Mouse (Mus musculus): ENCODE measurements around the gene Kctd4. TPM values are rescaled to one million over a fixed set of nuclear protein-coding genes. Genes with fewer than 3 reads are reported as not detected.
"Not testable (repeated sequence)": the region's sequence is repeated elsewhere in the genome, so short reads cannot be mapped to it uniquely, and the experiment has no call there.

The Kctd4 gene
- polyA plus RNA-seq (2014; fragmentation: Nextera tagmentation; extraction: Ambion mirVana) = 0.44 and 0.53 TPM in 2 replicates

GRCm38 (mm10) chr14:75954766-75955165 lies at the start of gene Kctd4:
Kctd4 (plus strand) TSS chr14:75955009.
- no peak within 1 kb of the TSS for H3K27ac ChIP-seq (replicated peaks; ENCODE audit: low read depth, low read length)
- DNase-seq (ENCODE audit: low spot score) (no peak), ATAC-seq (ENCODE audit: insufficient number of reproducible peaks, low FRiP score, low TSS enrichment, low read depth) (no peak)
- H3K9ac ChIP-seq (ENCODE audit: low read length) = no peak within 1 kb of the TSS
- no peaks in the 10 kb centered on the region for H3K27me3 ChIP-seq (ENCODE audit: control insufficient read depth, insufficient read depth, low read length)
- WGBS = 89% methylated on average over 7 of the region's 7 CpGs
- no peaks in the 10 kb centered on the region for H3K4me1 ChIP-seq (ENCODE audit: control insufficient read depth, insufficient read depth, low read length)
- H3K9me3 ChIP-seq (ENCODE audit: control insufficient read depth, low read length) = no peaks in the 10 kb centered on the region
- no peaks in the 10 kb centered on the region for H3K36me3 ChIP-seq (ENCODE audit: control insufficient read depth, insufficient read depth, low read length)
- no peak within 1 kb of the TSS for H3K4me3 ChIP-seq (ENCODE audit: low read depth, low read length)
- no peak within 1 kb of the TSS for H3K4me2 ChIP-seq (ENCODE audit: low read depth, severe bottlenecking)

- Histone ChIP-seq H3K27ac (replicated peaks; ENCODE audit: low read depth, low read length) (no peak overlapping the region), H3K9me3 (ENCODE audit: control insufficient read depth, low read length) (no peaks in the 10 kb centered on the region), H3K4me1 (ENCODE audit: control insufficient read depth, insufficient read depth, low read length) (no peaks in the 10 kb centered on the region), H3K4me3 (ENCODE audit: low read depth, low read length) (no peak overlapping the region), H3K4me2 (ENCODE audit: low read depth, severe bottlenecking) (no peak overlapping the region), H3K9ac (ENCODE audit: low read length) (no peak overlapping the region), H3K36me3 (ENCODE audit: control insufficient read depth, insufficient read depth, low read length) (peaks cover 9% of the 10 kb centered on the region), H3K27me3 (ENCODE audit: control insufficient read depth, insufficient read depth, low read length) (no peaks in the 10 kb centered on the region)
- DNase-seq (ENCODE audit: low spot score) (no peak), ATAC-seq (ENCODE audit: insufficient number of reproducible peaks, low FRiP score, low TSS enrichment, low read depth) (no peak)
- 90% methylated on average over 8 of the region's 8 CpGs for WGBS
Observed at GRCm38 (mm10) chr14:75906931-75907330, 47.9 kb upstream of the Kctd4 start.

GRCm38 (mm10) chr14:75911968-75912367 lies 42.8 kb upstream of the Kctd4 start:
- Histone ChIP-seq H3K4me2 (ENCODE audit: low read depth, severe bottlenecking) (no peak overlapping the region), H3K36me3 (ENCODE audit: control insufficient read depth, insufficient read depth, low read length) (peaks cover 2% of the 10 kb centered on the region; the same call in 1 of the 2 replicates), H3K27ac (replicated peaks; ENCODE audit: low read depth, low read length) (no peak overlapping the region), H3K27me3 (ENCODE audit: control insufficient read depth, insufficient read depth, low read length) (no peaks in the 10 kb centered on the region), H3K4me3 (ENCODE audit: low read depth, low read length) (no peak overlapping the region), H3K9ac (ENCODE audit: low read length) (no peak overlapping the region), H3K4me1 (ENCODE audit: control insufficient read depth, insufficient read depth, low read length) (no peaks in the 10 kb centered on the region), H3K9me3 (ENCODE audit: control insufficient read depth, low read length) (no peaks in the 10 kb centered on the region)
- no peak for DNase-seq (ENCODE audit: low spot score)
- no peak for ATAC-seq (ENCODE audit: insufficient number of reproducible peaks, low FRiP score, low TSS enrichment, low read depth)
- 89% methylated on average over 6 of the region's 6 CpGs for WGBS

DNA sequence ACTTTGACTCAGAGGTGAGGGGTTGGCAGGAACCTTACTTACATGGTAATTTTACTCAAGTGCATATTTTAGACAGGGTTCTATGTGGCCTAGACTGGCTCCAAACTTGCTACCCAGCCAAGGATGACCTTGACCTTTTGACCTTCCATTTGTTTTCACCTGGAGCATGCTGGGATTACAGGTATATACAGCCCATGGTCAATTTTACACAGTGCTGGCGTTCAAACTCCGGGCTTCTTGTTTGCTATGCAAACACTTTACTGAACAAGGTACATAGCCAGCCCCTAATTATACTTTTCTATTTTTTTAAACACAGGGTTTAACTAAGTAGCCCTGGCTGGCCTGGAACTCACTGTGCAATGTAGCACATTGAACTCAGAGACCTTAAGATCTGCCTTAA lies 42.1 kb upstream of the Kctd4 start:
- WGBS = 95% methylated on average over 2 of the region's 2 CpGs
- no peak for DNase-seq (ENCODE audit: low spot score)
- no peak overlapping the region for H3K27ac ChIP-seq (replicated peaks; ENCODE audit: low read depth, low read length)
- H3K4me2 ChIP-seq (ENCODE audit: low read depth, severe bottlenecking) = no peak overlapping the region
- ATAC-seq (ENCODE audit: insufficient number of reproducible peaks, low FRiP score, low TSS enrichment, low read depth) = no peak
- peaks cover 2% of the 10 kb centered on the region; the same call in 1 of the 2 replicates for H3K36me3 ChIP-seq (ENCODE audit: control insufficient read depth, insufficient read depth, low read length)
- H3K27me3 ChIP-seq (ENCODE audit: control insufficient read depth, insufficient read depth, low read length) = no peaks in the 10 kb centered on the region
- H3K9ac ChIP-seq (ENCODE audit: low read length) = no peak overlapping the region
- H3K9me3 ChIP-seq (ENCODE audit: control insufficient read depth, low read length) = no peaks in the 10 kb centered on the region
- H3K4me1 ChIP-seq (ENCODE audit: control insufficient read depth, insufficient read depth, low read length) = no peaks in the 10 kb centered on the region
- H3K4me3 ChIP-seq (ENCODE audit: low read depth, low read length) = no peak overlapping the region

DNA sequence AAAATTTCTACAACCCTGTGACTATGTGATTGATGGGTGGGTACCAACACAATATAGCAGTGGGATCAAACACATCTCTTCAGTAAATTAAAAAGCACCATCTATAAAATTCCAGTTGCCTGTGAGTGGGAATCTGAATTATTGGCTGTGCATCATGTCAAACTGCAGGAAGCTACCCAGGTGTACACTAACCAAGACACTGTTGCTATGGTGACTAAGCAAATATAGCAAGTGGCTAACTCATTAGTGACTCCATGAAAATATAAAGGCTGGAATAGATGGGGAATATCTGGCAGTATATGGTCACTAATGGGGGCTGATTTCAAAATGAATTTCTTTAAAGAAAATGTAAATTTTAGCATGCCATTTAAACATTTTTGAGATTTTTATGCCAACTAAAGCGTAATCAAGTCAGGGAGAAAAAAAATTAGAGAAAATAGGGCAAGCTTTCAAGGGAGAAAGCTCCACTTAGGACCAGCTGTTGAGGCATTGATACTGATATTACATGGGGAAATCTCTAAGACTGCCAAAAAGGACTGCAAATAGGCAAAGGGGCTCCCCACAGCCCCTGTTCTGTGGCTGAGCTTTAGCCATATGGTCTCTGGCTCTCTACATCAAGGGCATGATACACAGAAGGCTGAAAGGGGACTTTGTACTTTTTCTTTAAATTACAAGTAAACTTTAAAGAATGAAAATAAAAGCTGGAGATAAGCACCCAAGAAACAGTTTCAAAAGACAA lies 31.3 kb upstream of the Kctd4 start:
- Histone ChIP-seq H3K4me2 (ENCODE audit: low read depth, severe bottlenecking) (no peak overlapping the region), H3K36me3 (ENCODE audit: control insufficient read depth, insufficient read depth, low read length) (no peaks in the 10 kb centered on the region), H3K4me3 (ENCODE audit: low read depth, low read length) (no peak overlapping the region), H3K27me3 (ENCODE audit: control insufficient read depth, insufficient read depth, low read length) (no peaks in the 10 kb centered on the region), H3K27ac (replicated peaks; ENCODE audit: low read depth, low read length) (no peak overlapping the region), H3K4me1 (ENCODE audit: control insufficient read depth, insufficient read depth, low read length) (no peaks in the 10 kb centered on the region), H3K9ac (ENCODE audit: low read length) (no peak overlapping the region), H3K9me3 (ENCODE audit: control insufficient read depth, low read length) (no peaks in the 10 kb centered on the region)
- ATAC-seq (ENCODE audit: insufficient number of reproducible peaks, low FRiP score, low TSS enrichment, low read depth) (no peak), DNase-seq (ENCODE audit: low spot score) (no peak)
- WGBS = 95% methylated on average over 1 of the region's 1 CpGs

GRCm38 (mm10) chr14:75929713-75930112 lies 25.1 kb upstream of the Kctd4 start:
- not testable (repeated sequence) for H3K4me3 ChIP-seq (ENCODE audit: low read depth, low read length); H3K4me1 ChIP-seq (ENCODE audit: control insufficient read depth, insufficient read depth, low read length); DNase-seq (ENCODE audit: low spot score); H3K9me3 ChIP-seq (ENCODE audit: control insufficient read depth, low read length); H3K27ac ChIP-seq (replicated peaks; ENCODE audit: low read depth, low read length); H3K4me2 ChIP-seq (ENCODE audit: low read depth, severe bottlenecking); ATAC-seq (ENCODE audit: insufficient number of reproducible peaks, low FRiP score, low TSS enrichment, low read depth); H3K9ac ChIP-seq (ENCODE audit: low read length); H3K27me3 ChIP-seq (ENCODE audit: control insufficient read depth, insufficient read depth, low read length); H3K36me3 ChIP-seq (ENCODE audit: control insufficient read depth, insufficient read depth, low read length)
- WGBS = 92% methylated on average over 8 of the region's 8 CpGs

DNA sequence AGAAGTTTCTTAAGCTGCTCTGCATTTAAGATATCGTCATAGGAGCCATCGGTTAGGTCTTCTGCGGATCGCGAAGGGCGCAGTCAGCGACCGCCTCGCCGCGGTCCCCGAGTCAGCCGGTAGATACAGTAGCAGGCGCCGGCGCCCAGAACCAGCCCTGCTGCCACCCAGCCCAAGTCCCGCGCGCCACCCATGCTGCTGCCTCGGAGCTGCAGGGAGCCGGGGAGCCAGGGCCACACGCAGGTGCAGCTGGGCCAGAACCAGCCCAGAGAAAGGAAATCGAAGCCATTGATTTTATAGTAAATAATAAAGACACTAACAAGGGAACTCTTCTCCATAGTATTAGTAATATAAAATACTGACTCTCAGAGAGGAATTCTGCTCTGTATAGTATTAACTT lies 23.5 kb upstream of the Kctd4 start:
- Histone ChIP-seq H3K27ac (replicated peaks; ENCODE audit: low read depth, low read length) (no peak overlapping the region), H3K36me3 (ENCODE audit: control insufficient read depth, insufficient read depth, low read length) (no peaks in the 10 kb centered on the region), H3K4me3 (ENCODE audit: low read depth, low read length) (no peak overlapping the region), H3K9ac (ENCODE audit: low read length) (no peak overlapping the region), H3K27me3 (ENCODE audit: control insufficient read depth, insufficient read depth, low read length) (no peaks in the 10 kb centered on the region), H3K4me1 (ENCODE audit: control insufficient read depth, insufficient read depth, low read length) (no peaks in the 10 kb centered on the region), H3K4me2 (ENCODE audit: low read depth, severe bottlenecking) (no peak overlapping the region), H3K9me3 (ENCODE audit: control insufficient read depth, low read length) (no peaks in the 10 kb centered on the region)
- DNase-seq (ENCODE audit: low spot score) (no peak), ATAC-seq (ENCODE audit: insufficient number of reproducible peaks, low FRiP score, low TSS enrichment, low read depth) (no peak)
- WGBS = 94% methylated on average over 23 of the region's 23 CpGs

DNA sequence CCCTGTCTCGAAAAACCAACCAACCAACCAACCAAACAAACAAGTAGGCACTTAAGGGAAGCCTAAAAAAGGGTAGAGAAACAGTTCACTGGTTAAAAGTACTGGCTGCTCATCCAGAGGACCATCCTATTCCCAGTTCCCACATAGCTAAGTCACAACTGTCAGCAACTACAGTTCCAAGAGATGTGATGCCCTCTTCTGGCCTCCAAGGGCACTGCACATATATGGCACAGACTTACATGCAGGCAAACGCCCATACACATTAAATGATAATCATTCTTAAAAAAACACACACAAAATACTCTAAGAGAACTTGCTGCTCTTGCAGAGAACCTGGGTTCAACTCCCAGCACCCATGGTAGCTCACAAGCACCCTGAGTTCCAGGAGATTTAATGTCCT lies 20.4 kb upstream of the Kctd4 start:
- DNase-seq (ENCODE audit: low spot score) = no peak

DNA sequence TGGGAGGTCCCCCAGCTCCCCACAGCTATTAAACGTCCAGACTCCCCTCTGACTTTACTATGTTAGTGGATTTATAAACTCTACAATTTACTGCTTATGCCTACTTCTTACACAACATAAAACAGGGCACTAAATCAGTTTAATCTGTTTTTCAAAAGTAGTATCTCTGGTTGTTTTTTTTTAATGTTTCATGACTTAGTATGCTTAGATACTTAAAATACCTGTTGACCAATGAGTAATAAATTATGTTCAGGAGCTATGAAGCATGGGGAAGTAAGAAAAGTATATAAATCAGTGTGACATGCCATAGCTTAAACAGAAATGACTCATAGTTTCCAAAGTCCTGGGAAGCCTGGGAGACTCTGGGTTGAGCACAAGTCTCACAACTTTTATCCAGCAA lies 17.1 kb upstream of the Kctd4 start:
- no peak for ATAC-seq (ENCODE audit: insufficient number of reproducible peaks, low FRiP score, low TSS enrichment, low read depth)
- H3K4me2 ChIP-seq (ENCODE audit: low read depth, severe bottlenecking) = no peak overlapping the region
- WGBS = 47% methylated on average over 1 of the region's 1 CpGs
- H3K4me3 ChIP-seq (ENCODE audit: low read depth, low read length) = no peak overlapping the region
- H3K4me1 ChIP-seq (ENCODE audit: control insufficient read depth, insufficient read depth, low read length) = no peaks in the 10 kb centered on the region
- no peak overlapping the region for H3K27ac ChIP-seq (replicated peaks; ENCODE audit: low read depth, low read length)
- no peaks in the 10 kb centered on the region for H3K36me3 ChIP-seq (ENCODE audit: control insufficient read depth, insufficient read depth, low read length)
- no peaks in the 10 kb centered on the region for H3K9me3 ChIP-seq (ENCODE audit: control insufficient read depth, low read length)
- no peaks in the 10 kb centered on the region for H3K27me3 ChIP-seq (ENCODE audit: control insufficient read depth, insufficient read depth, low read length)
- DNase-seq (ENCODE audit: low spot score) = no peak
- H3K9ac ChIP-seq (ENCODE audit: low read length) = no peak overlapping the region

More for the DNA sequence above, 20.4 kb upstream of the Kctd4 start:
- WGBS = 83% methylated on average over 2 of the region's 2 CpGs
- Histone ChIP-seq H3K4me3 (ENCODE audit: low read depth, low read length) (no peak overlapping the region), H3K9me3 (ENCODE audit: control insufficient read depth, low read length) (no peaks in the 10 kb centered on the region), H3K9ac (ENCODE audit: low read length) (no peak overlapping the region), H3K4me1 (ENCODE audit: control insufficient read depth, insufficient read depth, low read length) (no peaks in the 10 kb centered on the region), H3K36me3 (ENCODE audit: control insufficient read depth, insufficient read depth, low read length) (no peaks in the 10 kb centered on the region), H3K4me2 (ENCODE audit: low read depth, severe bottlenecking) (no peak overlapping the region), H3K27me3 (ENCODE audit: control insufficient read depth, insufficient read depth, low read length) (no peaks in the 10 kb centered on the region), H3K27ac (replicated peaks; ENCODE audit: low read depth, low read length) (no peak overlapping the region)
- ATAC-seq (ENCODE audit: insufficient number of reproducible peaks, low FRiP score, low TSS enrichment, low read depth) = no peak

Data from limb, embryonic 11.5 days (tissue).